ENCODE assay signal across 24 mouse cellular contexts in genomic region chr17:26579396-26579795, GRCm38 (mm10). TPM values are rescaled to one million over a fixed set of nuclear protein-coding genes. Genes with fewer than 3 reads are reported as not detected.
A peak's percentile ranks its signal among the peaks of the same experiment; 100 is the strongest.
DNase-seq lines count a peak whose midpoint lies in the region; ATAC-seq and TF ChIP-seq lines count a peak whose summit lies in the region.
"Had no signal": no experiment of that assay in that cellular context is flagged by ENCODE, and none has a peak within 500 bp of the region (broad histone marks: within the 10 kb centered on the region; RNA-seq: fewer than 3 reads in every experiment).

No protein-coding gene starts in this region.

- no peak for TF ChIP-seq CTCF in gastrocnemius, adult 2 months (IDR thresholded peaks at IDR 0.05)
- TF ChIP-seq CTCF in heart, postnatal 0 days (IDR thresholded peaks at IDR 0.05; ENCODE audit: low read depth), result no peak

- no peak for ATAC-seq in heart, postnatal 0 days (ENCODE audit: insufficient read depth, low read depth)
- ATAC-seq: forebrain, embryonic 15.5 days; intestine, postnatal 0 days; Patski had no signal

- intact Hi-C loops in gastrocnemius, adult 2 months (cut with DNase I), result no loop called here
- intact Hi-C loops in gastrocnemius, postnatal 36 days (cut with DNase I), result loop anchor here (10.0 kb wide), 1 partner anchor 65 kb away; no protein-coding TSS in a partner anchor
- intact Hi-C loops in heart, postnatal 10 days (cut with DNase I), result no loop called here

- DNase-seq in gastrocnemius, adult 2 months, result no peak
- no peak for DNase-seq in gastrocnemius, postnatal 36 days
- no peak for DNase-seq in heart, embryonic 10.5 days (ENCODE audit: low spot score)
- DNase-seq in heart, postnatal 10 days, result no peak
- DNase-seq in heart, postnatal 0 days (ENCODE audit: low spot score), result no peak
- DNase-seq in heart, adult 18-20 months, result no peak
- DNase-seq: adrenal gland, postnatal 10 days; cerebellum, adult 11-12 months; cerebellum, adult 8-10 months; cerebellum, postnatal 10 days; cerebellum, postnatal 36 days; embryo, embryonic 11 days; gastrocnemius, postnatal 10 days; kidney, adult 2 months had no signal

- peaks cover 94% of the 10 kb centered on the region for H3K4me1 ChIP-seq in heart, embryonic 10.5 days
- peaks cover 84% of the 10 kb centered on the region for H3K4me1 ChIP-seq in heart, postnatal 0 days (ENCODE audit: control insufficient read depth, insufficient read depth)

- TF ChIP-seq EP300 in heart, postnatal 0 days (IDR thresholded peaks at IDR 0.05; ENCODE audit: low read depth), result no peak; the same call in 1 of the 2 replicates

- H3K9ac ChIP-seq in heart, postnatal 0 days (replicated peaks; ENCODE audit: low read depth, low read length), result no peak overlapping the region
- H3K9ac ChIP-seq: embryonic facial prominence, embryonic 13.5 days; forebrain, embryonic 12.5 days; forebrain, embryonic 15.5 days; heart, embryonic 15.5 days; hindbrain, embryonic 12.5 days; hindbrain, embryonic 15.5 days had no signal

- WGBS in heart, embryonic 10.5 days, result 59% methylated on average over 6 of the region's 6 CpGs
- 49% methylated on average over 6 of the region's 6 CpGs for WGBS in heart, postnatal 0 days

- H3K27me3 ChIP-seq in heart, embryonic 10.5 days (ENCODE audit: insufficient read depth, poor library complexity, severe bottlenecking), result no peaks in the 10 kb centered on the region
- no peaks in the 10 kb centered on the region for H3K27me3 ChIP-seq in heart, postnatal 0 days (ENCODE audit: control insufficient read depth, insufficient read depth, low read length)
- H3K27me3 ChIP-seq: embryonic facial prominence, embryonic 13.5 days; forebrain, embryonic 12.5 days; forebrain, embryonic 15.5 days; heart, embryonic 15.5 days; hindbrain, embryonic 12.5 days; hindbrain, embryonic 15.5 days; Patski had no signal

- no peaks in the 10 kb centered on the region for H3K9me3 ChIP-seq in heart, embryonic 10.5 days
- H3K9me3 ChIP-seq in heart, postnatal 0 days (replicated peaks; ENCODE audit: control insufficient read depth, low read length), result no peaks in the 10 kb centered on the region
- H3K9me3 ChIP-seq: embryonic facial prominence, embryonic 10.5 days; embryonic facial prominence, embryonic 13.5 days; forebrain, embryonic 12.5 days; forebrain, embryonic 15.5 days; heart, embryonic 15.5 days; hindbrain, embryonic 12.5 days; hindbrain, embryonic 15.5 days had no signal

- H3K36me3 ChIP-seq in heart, embryonic 10.5 days, result peaks cover 63% of the 10 kb centered on the region
- H3K36me3 ChIP-seq in heart, postnatal 0 days (replicated peaks; ENCODE audit: control insufficient read depth, insufficient read depth, low read length), result no peaks in the 10 kb centered on the region
- H3K36me3 ChIP-seq: hindbrain, embryonic 15.5 days had no signal

- H3K27ac ChIP-seq in gastrocnemius, adult 2 months, result peak overlapping the region; percentile 66
- H3K27ac ChIP-seq in heart, embryonic 10.5 days, result peak overlapping the region; percentile 60
- H3K27ac ChIP-seq in heart, postnatal 0 days (ENCODE audit: low read depth), result 0 out of 2 replicates have a peak overlapping the region, but pooled peaks have one; percentile 14
- H3K27ac ChIP-seq: embryonic facial prominence, embryonic 10.5 days; embryonic facial prominence, embryonic 13.5 days; forebrain, embryonic 12.5 days; forebrain, embryonic 15.5 days; heart, embryonic 15.5 days; hindbrain, embryonic 12.5 days; hindbrain, embryonic 15.5 days had no signal

- H3K4me3 ChIP-seq in gastrocnemius, adult 2 months, result no peak overlapping the region
- H3K4me3 ChIP-seq in heart, embryonic 10.5 days, result no peak overlapping the region
- no peak overlapping the region for H3K4me3 ChIP-seq in heart, postnatal 0 days (ENCODE audit: low read depth, low read length)
- H3K4me3 ChIP-seq: embryonic facial prominence, embryonic 10.5 days; embryonic facial prominence, embryonic 13.5 days; erythroblast, embryonic 14.5 days; forebrain, embryonic 12.5 days; forebrain, embryonic 15.5 days; heart, embryonic 15.5 days; hindbrain, embryonic 12.5 days; hindbrain, embryonic 15.5 days had no signal

- no peak overlapping the region for H3K4me2 ChIP-seq in heart, postnatal 0 days (ENCODE audit: low read depth, low read length)
- H3K4me2 ChIP-seq: embryonic facial prominence, embryonic 13.5 days; forebrain, embryonic 12.5 days; forebrain, embryonic 15.5 days; heart, embryonic 15.5 days; hindbrain, embryonic 12.5 days; hindbrain, embryonic 15.5 days had no signal

RNA-seq across cellular contexts. Expression of gene Dusp1, which starts 17.5 kb away (rescaled TPM):
- 10 to 100 TPM; 73.0 to 89.6 TPM for total RNA-seq in gastrocnemius, adult 2 months (2021)
- total RNA-seq in gastrocnemius, postnatal 36 days (2021), result 100 to 1,000 TPM in 1 of 2 experiments, 10 to 100 TPM in 1; 74.6 to 112 TPM
- 28.8 and 31.5 TPM in 2 replicates for polyA plus RNA-seq in heart, embryonic 10.5 days (2016; fragmentation: Nextera tagmentation; extraction: Ambion mirVana)
- total RNA-seq in heart, postnatal 10 days (2021), result 100 to 1,000 TPM in 1 of 2 experiments, 10 to 100 TPM in 1; 60.1 to 100 TPM
- 105 and 114 TPM in 2 replicates for total RNA-seq in heart, postnatal 0 days (2014; rRNA removed; ENCODE audit: low replicate concordance)
- 23.1 and 24.0 TPM in 2 replicates for polyA plus RNA-seq in heart, postnatal 0 days (2015; fragmentation: Nextera tagmentation; extraction: Ambion mirVana)
- total RNA-seq in heart, adult 18-20 months (2021), result 10 to 100 TPM; 50.3 to 57.1 TPM

RNA-seq across cellular contexts. Expression of gene Ergic1, which starts 18.1 kb away (rescaled TPM):
- 10 to 100 TPM; 40.3 to 60.3 TPM for total RNA-seq in gastrocnemius, adult 2 months (2021)
- total RNA-seq in gastrocnemius, postnatal 36 days (2021), result 10 to 100 TPM; 47.2 to 51.5 TPM
- 130 and 150 TPM in 2 replicates for polyA plus RNA-seq in heart, embryonic 10.5 days (2016; fragmentation: Nextera tagmentation; extraction: Ambion mirVana)
- 10 to 100 TPM; 84.4 to 87.8 TPM for total RNA-seq in heart, postnatal 10 days (2021)
- total RNA-seq in heart, postnatal 0 days (2014; rRNA removed; ENCODE audit: low replicate concordance), result 148 and 152 TPM in 2 replicates
- polyA plus RNA-seq in heart, postnatal 0 days (2015; fragmentation: Nextera tagmentation; extraction: Ambion mirVana), result 50.8 and 53.3 TPM in 2 replicates
- total RNA-seq in heart, adult 18-20 months (2021), result 10 to 100 TPM; 50.4 to 56.6 TPM

Comparison
In these comparisons a context has a peak if more than half of its experiments do, and no peak if none do; other contexts are left out.
1. H3K27ac ChIP-seq: peak in every context shown above with its lines; median percentile 66 in gastrocnemius, adult 2 months; 60 in heart, embryonic 10.5 days; 14 in heart, postnatal 0 days.